Mouse (Mus musculus) hindbrain, embryonic 10.5 days (tissue): ENCODE measurements around the gene Myo3b. TPM values are rescaled to one million over a fixed set of nuclear protein-coding genes. Genes with fewer than 3 reads are reported as not detected.

Experiments used
- DNase-seq: peaks from one replicate; pipeline ENCODE4 v3.0.0-alpha.2; 2017; ENCODE audit warnings: low spot score
- H3K27ac ChIP-seq: fragments of 300-500 bp; sonication (generic); 2 replicates; pipeline ENCODE4 v1.5.1; 2016; ENCODE audit warnings: mild to moderate bottlenecking, moderate library complexity
- H3K27me3 ChIP-seq: fragments of 300-500 bp; sonication (generic); 2 replicates; pipeline ENCODE4 v1.6.1; 2016; ENCODE audit warnings: mild to moderate bottlenecking; ENCODE audit not compliant: poor library complexity, insufficient read depth, severe bottlenecking
- H3K36me3 ChIP-seq: fragments of 300-500 bp; sonication (generic); 2 replicates; pipeline ENCODE4 v1.6.1; 2016; ENCODE audit warnings: mild to moderate bottlenecking, moderate library complexity
- H3K4me1 ChIP-seq: fragments of 300-500 bp; sonication (generic); replicated peaks from 2 replicates; pipeline ENCODE4 v1.6.1; 2016; ENCODE audit warnings: mild to moderate bottlenecking
- H3K4me3 ChIP-seq: fragments of 300-500 bp; sonication (generic); 2 replicates; pipeline ENCODE4 v1.5.1; 2016; ENCODE audit warnings: mild to moderate bottlenecking, moderate library complexity
- H3K9me3 ChIP-seq: fragments of 300-500 bp; sonication (generic); 2 replicates; pipeline ENCODE4 v1.6.1; 2016; ENCODE audit warnings: mild to moderate bottlenecking, moderate library complexity
- WGBS: fragments of 180-500 bp; shearing (Covaris S2); methylation state at CpG from one replicate; pipeline ENCODE4 v1.1.7; 2016; 5-methylcytosine and 5-hydroxymethylcytosine counted together
- polyA plus RNA-seq: library from polyadenylated mRNA; unstranded; fragments of >200 nt; fragmentation: Nextera tagmentation; extraction: Ambion mirVana; gene quantifications from 2 replicates; pipeline ENCODE4 v1.2.1, GENCODE M21; 2016

Myo3b gene
- polyA plus RNA-seq, 1 experiment from 2014 or later: not detected

DNA sequence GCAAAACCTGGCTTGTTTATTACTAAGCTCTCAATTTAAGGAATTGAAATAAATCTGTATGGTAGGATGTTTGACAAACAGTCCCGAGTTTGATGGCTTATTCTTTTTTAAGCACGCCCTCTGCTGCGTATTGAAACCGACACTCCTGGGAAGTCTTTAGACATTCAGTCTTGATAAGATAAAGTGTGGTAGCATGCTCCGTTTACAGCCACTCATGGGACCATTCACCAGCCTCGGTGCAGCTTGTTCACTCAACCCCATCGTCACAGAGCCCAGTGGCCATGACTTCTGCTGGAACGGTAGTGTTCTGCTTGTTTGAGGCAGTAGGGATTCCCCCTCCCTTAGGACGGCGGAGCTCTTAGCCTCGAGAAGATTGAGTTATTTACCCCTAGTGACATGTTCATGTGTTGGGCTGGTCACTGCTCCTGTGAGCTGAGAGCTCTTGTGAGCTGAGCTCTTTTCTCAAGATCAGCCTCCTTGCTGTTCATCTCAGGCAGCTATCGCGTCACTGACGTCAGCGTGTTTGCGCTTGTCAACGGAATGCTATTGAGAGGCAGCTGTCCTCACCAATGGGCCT is 44.6 kb downstream of the Myo3b start:
- H3K27ac ChIP-seq: no peak overlapping the region
- no peaks in the 10 kb centered on the region for H3K9me3 ChIP-seq
- H3K27me3 ChIP-seq: no peaks in the 10 kb centered on the region
- H3K36me3 ChIP-seq: no peaks in the 10 kb centered on the region
- DNase-seq: no peak
- 78% methylated on average over 17 of the region's 17 CpGs for WGBS
- H3K4me1 ChIP-seq: no peaks in the 10 kb centered on the region
- no peak overlapping the region for H3K4me3 ChIP-seq

DNA sequence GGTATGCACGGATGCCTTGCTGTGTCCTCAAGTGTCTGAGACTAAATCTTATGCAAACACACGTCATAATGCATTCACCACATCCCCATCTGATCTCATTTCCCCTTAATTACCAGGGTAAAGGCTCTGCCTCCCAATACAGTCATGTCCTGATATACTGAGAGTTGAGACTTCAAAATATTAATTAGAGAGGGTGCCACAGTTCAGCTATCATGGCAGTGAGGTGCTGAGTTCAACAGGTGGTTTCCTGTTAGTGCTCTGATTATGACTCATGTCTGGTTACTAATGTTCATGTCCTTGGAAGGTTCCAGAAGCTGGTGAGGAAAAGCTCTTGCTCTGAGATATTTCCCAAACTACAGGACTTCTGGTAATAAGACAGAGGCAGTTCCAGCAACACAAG is 52.3 kb downstream of the Myo3b start:
- WGBS: 77% methylated on average over 2 of the region's 2 CpGs
- no peak for DNase-seq
- peaks cover 5% of the 10 kb centered on the region for H3K4me1 ChIP-seq
- H3K9me3 ChIP-seq: no peaks in the 10 kb centered on the region
- H3K4me3 ChIP-seq: no peak overlapping the region
- no peaks in the 10 kb centered on the region for H3K27me3 ChIP-seq
- H3K36me3 ChIP-seq: no peaks in the 10 kb centered on the region
- H3K27ac ChIP-seq: no peak overlapping the region

GRCm38 (mm10) chr2:70091801-70092522 is 53.0 kb downstream of the Myo3b start:
- 60% methylated on average over 10 of the region's 10 CpGs for WGBS

GRCm38 (mm10) chr2:70092665-70093064 is 53.7 kb downstream of the Myo3b start:
- WGBS: 53% methylated on average over 3 of the region's 3 CpGs
- DNase-seq: no peak
- no peaks in the 10 kb centered on the region for H3K36me3 ChIP-seq

More at GRCm38 (mm10) chr2:70091801-70092522, 53.0 kb downstream of the Myo3b start:
- Histone ChIP-seq H3K27ac (no peak overlapping the region), H3K9me3 (no peaks in the 10 kb centered on the region), H3K36me3 (no peaks in the 10 kb centered on the region), H3K4me1 (peaks cover 5% of the 10 kb centered on the region), H3K4me3 (no peak overlapping the region), H3K27me3 (no peaks in the 10 kb centered on the region)
- DNase-seq: no peak

GRCm38 (mm10) chr2:70094446-70094845 is 55.5 kb downstream of the Myo3b start:
- no peak overlapping the region for H3K4me3 ChIP-seq
- peaks cover 5% of the 10 kb centered on the region for H3K4me1 ChIP-seq
- no peaks in the 10 kb centered on the region for H3K27me3 ChIP-seq
- H3K9me3 ChIP-seq: no peaks in the 10 kb centered on the region
- 78% methylated on average over 5 of the region's 5 CpGs for WGBS
- H3K27ac ChIP-seq: no peak overlapping the region
- DNase-seq: no peak
- H3K36me3 ChIP-seq: no peaks in the 10 kb centered on the region

More at GRCm38 (mm10) chr2:70092665-70093064, 53.7 kb downstream of the Myo3b start:
- Histone ChIP-seq H3K27me3 (no peaks in the 10 kb centered on the region), H3K4me1 (peaks cover 5% of the 10 kb centered on the region), H3K27ac (no peak overlapping the region), H3K4me3 (no peak overlapping the region), H3K9me3 (no peaks in the 10 kb centered on the region)

- Histone ChIP-seq H3K36me3 (no peaks in the 10 kb centered on the region), H3K9me3 (no peaks in the 10 kb centered on the region), H3K27me3 (no peaks in the 10 kb centered on the region), H3K4me3 (no peak overlapping the region), H3K27ac (no peak overlapping the region), H3K4me1 (no peaks in the 10 kb centered on the region)
- 81% methylated on average over 15 of the region's 15 CpGs for WGBS
- DNase-seq: no peak
Observed at GRCm38 (mm10) chr2:70097229-70098095, 58.5 kb downstream of the Myo3b start.

DNA sequence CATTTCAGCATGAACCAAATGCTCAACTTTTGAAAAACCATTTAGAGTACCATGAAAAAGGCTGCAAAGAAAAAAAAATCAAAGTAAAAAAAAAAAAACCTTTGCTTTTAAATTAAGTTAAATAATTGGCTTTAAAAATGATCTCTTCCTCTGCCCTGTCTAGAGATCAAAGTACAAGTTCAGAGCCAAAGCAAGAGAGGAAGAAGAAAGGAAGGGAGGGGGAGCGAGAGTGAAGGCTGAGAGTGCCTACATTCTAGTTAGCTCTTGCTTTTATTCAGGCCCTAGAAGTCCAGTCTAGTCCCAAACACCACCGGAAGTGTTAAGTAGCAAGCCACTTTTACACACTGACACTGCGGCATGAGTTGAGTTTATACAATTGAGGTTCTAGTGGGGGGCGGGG is 60.5 kb downstream of the Myo3b start:
- Histone ChIP-seq H3K27me3 (no peaks in the 10 kb centered on the region), H3K4me1 (no peaks in the 10 kb centered on the region), H3K9me3 (no peaks in the 10 kb centered on the region), H3K27ac (no peak overlapping the region), H3K36me3 (no peaks in the 10 kb centered on the region), H3K4me3 (no peak overlapping the region)
- 88% methylated on average over 4 of the region's 4 CpGs for WGBS
- DNase-seq: no peak

DNA sequence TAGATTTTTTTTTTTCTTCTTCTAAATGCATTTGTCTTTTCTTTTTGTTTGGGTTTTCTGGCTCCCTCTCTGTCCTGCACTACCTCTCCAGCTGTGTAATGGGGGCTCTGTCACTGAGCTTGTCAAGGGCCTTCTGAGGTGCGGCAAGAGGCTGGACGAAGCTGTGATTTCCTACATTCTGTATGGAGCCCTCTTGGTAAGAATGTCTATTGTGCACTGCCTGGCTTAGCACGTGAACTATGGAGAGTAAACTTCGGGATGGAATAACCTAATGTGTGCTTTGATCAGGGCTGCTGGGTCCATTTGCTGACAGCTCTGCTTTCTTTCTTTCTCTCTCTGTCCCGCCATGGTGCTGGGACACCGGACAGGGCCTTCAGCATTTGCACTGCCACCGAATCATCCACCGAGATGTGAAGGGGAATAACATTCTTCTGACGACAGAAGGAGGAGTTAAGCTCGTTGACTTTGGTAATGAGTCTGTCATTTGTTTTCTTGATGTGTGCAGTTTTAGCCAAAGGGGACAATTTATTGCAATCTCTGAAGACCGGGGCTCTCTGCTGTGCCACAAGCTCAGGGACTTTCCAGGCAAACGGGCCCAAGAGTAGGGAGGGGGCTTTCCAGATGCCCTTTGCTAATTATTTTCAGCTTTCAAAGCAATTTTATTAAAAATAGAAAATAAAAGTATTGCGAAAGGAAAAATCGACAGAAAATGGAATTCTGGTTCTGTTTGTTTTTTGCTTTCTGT is 66.5 kb downstream of the Myo3b start:
- no peaks in the 10 kb centered on the region for H3K27me3 ChIP-seq
- WGBS: 57% methylated on average over 14 of the region's 14 CpGs
- H3K27ac ChIP-seq: no peak overlapping the region
- H3K36me3 ChIP-seq: no peaks in the 10 kb centered on the region
- DNase-seq: no peak
- H3K9me3 ChIP-seq: no peaks in the 10 kb centered on the region
- H3K4me1 ChIP-seq: peaks cover 6% of the 10 kb centered on the region; the same call in 1 of the 2 replicates
- H3K4me3 ChIP-seq: no peak overlapping the region

DNA sequence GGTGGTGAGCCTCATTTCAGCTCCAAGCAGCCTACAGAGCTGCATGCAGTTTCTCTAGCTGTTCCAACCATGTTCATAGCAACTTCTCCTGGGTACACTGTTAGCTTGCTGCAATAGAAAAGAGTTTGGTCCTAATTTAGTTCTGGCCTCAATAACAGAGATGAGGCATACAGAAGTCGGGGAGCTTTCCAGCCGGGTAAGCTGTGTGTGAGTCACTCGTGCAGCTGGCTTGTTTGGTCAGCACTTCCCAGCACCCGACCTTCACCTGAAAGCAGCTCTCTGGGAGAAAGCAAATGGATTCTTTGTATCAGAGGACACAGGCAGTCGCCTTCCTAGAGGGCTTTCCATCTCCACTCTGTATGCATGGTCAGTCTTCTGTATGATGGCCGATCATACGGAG is 70.1 kb downstream of the Myo3b start:
- Histone ChIP-seq H3K27me3 (no peaks in the 10 kb centered on the region), H3K36me3 (no peaks in the 10 kb centered on the region), H3K4me1 (peaks cover 14% of the 10 kb centered on the region; the same call in 1 of the 2 replicates), H3K4me3 (no peak overlapping the region), H3K9me3 (no peaks in the 10 kb centered on the region), H3K27ac (no peak overlapping the region)
- DNase-seq: no peak
- WGBS: 69% methylated on average over 7 of the region's 7 CpGs

- no peaks in the 10 kb centered on the region for H3K36me3 ChIP-seq
- DNase-seq: no peak
- no peak overlapping the region for H3K4me3 ChIP-seq
- peaks cover 15% of the 10 kb centered on the region; the same call in 1 of the 2 replicates for H3K4me1 ChIP-seq
- WGBS: 63% methylated on average over 12 of the region's 12 CpGs
- H3K27me3 ChIP-seq: peaks cover 3% of the 10 kb centered on the region; the same call in 1 of the 2 replicates
- H3K9me3 ChIP-seq: no peaks in the 10 kb centered on the region
- H3K27ac ChIP-seq: no peak overlapping the region
Observed at GRCm38 (mm10) chr2:70113798-70114782, 75.2 kb downstream of the Myo3b start.

GRCm38 (mm10) chr2:70118376-70119264 is 79.7 kb downstream of the Myo3b start:
- DNase-seq: no peak
- Histone ChIP-seq H3K36me3 (no peaks in the 10 kb centered on the region), H3K9me3 (no peaks in the 10 kb centered on the region), H3K27ac (no peak overlapping the region), H3K27me3 (peaks cover 3% of the 10 kb centered on the region; the same call in 1 of the 2 replicates), H3K4me1 (peaks cover 11% of the 10 kb centered on the region; the same call in 1 of the 2 replicates), H3K4me3 (no peak overlapping the region)
- 55% methylated on average over 16 of the region's 16 CpGs for WGBS
